Mouse (Mus musculus) midbrain, embryonic 14.5 days (tissue): ENCODE results near the gene Pwp2. TPM values are rescaled to one million over a fixed set of nuclear protein-coding genes. Genes with fewer than 3 reads are reported as not detected.
"Not testable (repeated sequence)": the region's sequence is repeated elsewhere in the genome, so short reads cannot be mapped to it uniquely, and the experiment has no call there.

Experiments used
- ATAC-seq: fragments of 200-750 bp; cut with Nextera tagmentation; 2 replicates; pipeline ENCODE4 v1.8.0; 2017; ENCODE audit warnings: moderate number of reproducible peaks, moderate library complexity; ENCODE audit not compliant: low FRiP score, low TSS enrichment
- DNase-seq: peaks from one replicate; pipeline ENCODE4 v3.0.0-alpha.2; 2015
- H3K27ac ChIP-seq: fragments of 300-500 bp; sonication (generic); replicated peaks from 2 replicates; pipeline ENCODE4 v1.5.1; 2014; ENCODE audit warnings: mild to moderate bottlenecking, low read depth, low read length, moderate library complexity
- H3K27me3 ChIP-seq: fragments of 300-500 bp; sonication (generic); 2 replicates; pipeline ENCODE4 v1.6.1; 2014; ENCODE audit warnings: low read length, control low read depth, mixed read lengths; ENCODE audit not compliant: control insufficient read depth, insufficient read depth
- H3K36me3 ChIP-seq: fragments of 300-500 bp; sonication (generic); 2 replicates; pipeline ENCODE4 v1.6.1; 2014; ENCODE audit warnings: low read length, control low read depth; ENCODE audit not compliant: control insufficient read depth, insufficient read depth
- H3K4me1 ChIP-seq: fragments of 300-500 bp; sonication (generic); 2 replicates; pipeline ENCODE4 v1.6.1; 2014; ENCODE audit warnings: mild to moderate bottlenecking, antibody characterized with exemption, low read length, control low read depth; ENCODE audit not compliant: control insufficient read depth, insufficient read depth
- H3K4me2 ChIP-seq: fragments of 300-500 bp; sonication (generic); 2 replicates; pipeline ENCODE4 v1.6.1; 2014; ENCODE audit warnings: mild to moderate bottlenecking, low read length, moderate library complexity
- H3K4me3 ChIP-seq: fragments of 300-500 bp; sonication (generic); replicated peaks from 2 replicates; pipeline ENCODE4 v1.5.1; 2014; ENCODE audit warnings: low read depth, low read length
- H3K9ac ChIP-seq: fragments of 300-500 bp; sonication (generic); replicated peaks from 2 replicates; pipeline ENCODE4 v1.6.1; 2014; ENCODE audit warnings: mild to moderate bottlenecking, low read length, moderate library complexity
- H3K9me3 ChIP-seq: fragments of 300-500 bp; sonication (generic); 2 replicates; pipeline ENCODE4 v1.6.1; 2016; ENCODE audit warnings: low read length, control low read depth, mixed read lengths; ENCODE audit not compliant: control insufficient read depth
- WGBS: fragments of 180-500 bp; shearing (Covaris S2); extraction: QIAGEN DNeasy Blood & Tissue Kit; methylation state at CpG from one replicate; pipeline ENCODE4 v1.1.7; 2014; 5-methylcytosine and 5-hydroxymethylcytosine counted together
- polyA plus RNA-seq: library from polyadenylated mRNA; unstranded; fragments of >200 nt; fragmentation: Nextera tagmentation; extraction: Ambion mirVana; gene quantifications from 2 replicates; pipeline ENCODE4 v1.2.1, GENCODE M21; 2014

Gene Pwp2
- polyA plus RNA-seq, 1 experiment from 2014 or later: 15.2 TPM

DNA sequence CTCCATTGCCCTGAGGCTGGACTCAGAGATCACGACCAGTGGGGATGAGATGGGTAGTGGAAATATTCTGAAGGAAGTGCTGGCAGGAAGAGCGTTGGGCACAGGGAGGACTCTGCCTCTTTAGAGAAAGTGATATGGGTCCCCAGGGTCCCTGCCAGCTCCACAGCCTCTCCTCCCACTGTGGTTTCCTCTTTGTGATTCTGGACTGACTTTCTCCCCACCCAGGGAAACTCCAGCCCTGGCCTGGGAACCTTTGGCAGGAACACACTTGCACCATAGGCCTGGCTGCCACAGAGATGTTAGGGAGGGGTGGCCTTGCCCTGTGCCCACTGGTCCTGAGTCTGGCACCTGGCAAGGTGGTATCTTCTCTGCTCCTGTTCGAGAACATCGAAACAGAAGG, 55.0 kb downstream of the Pwp2 start:
- Histone ChIP-seq H3K36me3 (no peaks in the 10 kb centered on the region), H3K27me3 (no peaks in the 10 kb centered on the region), H3K9me3 (no peaks in the 10 kb centered on the region), H3K4me2 (no peak overlapping the region), H3K4me3 (no peak overlapping the region), H3K27ac (no peak overlapping the region), H3K4me1 (0 out of 2 replicates have a peak, but pooled peaks cover 2% of the 10 kb centered on the region), H3K9ac (no peak overlapping the region)
- 77% methylated on average over 4 of the region's 4 CpGs for WGBS
- no peak for DNase-seq
- ATAC-seq: no peak

DNA sequence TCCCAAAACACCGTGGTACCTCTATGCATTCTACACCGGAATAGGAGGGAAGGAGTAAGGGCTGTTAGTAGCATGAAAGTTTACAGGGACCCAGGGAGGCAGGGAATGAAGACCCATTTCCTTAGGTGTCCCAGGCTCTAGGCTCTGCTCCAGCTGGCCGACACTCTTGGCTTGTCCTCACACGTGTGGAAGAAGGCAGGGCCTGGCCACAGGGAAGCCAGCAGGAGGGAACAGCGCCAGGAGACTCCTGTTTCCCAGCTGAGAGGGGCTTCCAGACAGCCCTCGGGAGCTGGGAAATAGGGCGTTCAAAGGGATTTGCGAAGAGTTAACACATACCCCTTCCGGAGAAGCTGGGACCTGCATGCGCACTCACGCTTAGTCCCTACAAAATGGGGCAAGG, 55.5 kb downstream of the Pwp2 start:
- Histone ChIP-seq H3K27me3 (no peaks in the 10 kb centered on the region), H3K9me3 (no peaks in the 10 kb centered on the region), H3K4me2 (no peak overlapping the region), H3K4me3 (no peak overlapping the region), H3K4me1 (no peaks in the 10 kb centered on the region), H3K36me3 (no peaks in the 10 kb centered on the region), H3K27ac (no peak overlapping the region), H3K9ac (no peak overlapping the region)
- WGBS: 55% methylated on average over 11 of the region's 11 CpGs
- ATAC-seq (no peak), DNase-seq (no peak)

DNA sequence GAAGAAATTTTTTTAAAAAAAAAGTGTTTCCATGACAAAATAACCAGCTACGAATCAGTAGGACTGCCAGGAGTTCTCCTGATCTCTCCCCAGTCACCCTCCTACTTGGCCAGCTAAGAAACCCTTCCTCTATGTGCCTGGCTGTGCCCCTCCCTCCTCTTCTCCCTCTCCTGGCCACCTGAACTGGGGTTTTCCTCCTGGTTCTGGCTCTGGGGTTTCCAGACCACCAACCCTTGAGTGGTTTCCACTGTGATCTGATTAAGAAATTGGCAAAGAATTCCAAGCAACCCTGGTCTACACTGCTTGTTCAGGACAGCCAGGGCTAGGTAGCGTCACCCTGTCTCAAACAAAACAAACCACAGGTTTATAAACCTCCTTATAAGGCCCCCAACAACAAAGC, 56.3 kb downstream of the Pwp2 start:
- no peak for DNase-seq
- H3K4me3 ChIP-seq: no peak overlapping the region
- ATAC-seq: no peak
- H3K9me3 ChIP-seq: no peaks in the 10 kb centered on the region
- H3K4me1 ChIP-seq: no peaks in the 10 kb centered on the region
- 87% methylated on average over 2 of the region's 2 CpGs for WGBS
- H3K27ac ChIP-seq: no peak overlapping the region
- no peaks in the 10 kb centered on the region for H3K27me3 ChIP-seq
- no peak overlapping the region for H3K4me2 ChIP-seq
- H3K36me3 ChIP-seq: no peaks in the 10 kb centered on the region
- no peak overlapping the region for H3K9ac ChIP-seq

DNA sequence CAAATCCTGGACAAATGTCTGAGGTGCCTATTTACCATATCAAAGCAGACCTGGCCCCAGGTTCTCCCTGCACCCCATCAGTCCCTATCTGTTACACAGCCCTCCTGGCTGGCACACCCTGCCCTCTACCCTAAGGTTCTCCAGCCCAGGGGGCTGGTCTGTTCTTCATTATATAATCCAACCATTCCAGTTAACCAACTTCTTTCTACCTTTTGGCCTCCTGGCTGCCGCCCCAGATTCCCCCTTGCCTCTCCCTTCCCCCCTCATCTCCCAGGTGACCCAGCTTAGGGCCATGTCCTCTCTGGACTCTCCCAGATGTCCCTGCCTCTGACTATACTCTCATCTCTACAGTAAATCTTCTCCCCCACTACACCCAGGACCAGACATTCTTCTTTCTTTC, 57.0 kb downstream of the Pwp2 start:
- Histone ChIP-seq H3K27ac (no peak overlapping the region), H3K4me2 (no peak overlapping the region), H3K9ac (no peak overlapping the region), H3K4me1 (no peaks in the 10 kb centered on the region), H3K9me3 (no peaks in the 10 kb centered on the region), H3K27me3 (no peaks in the 10 kb centered on the region), H3K4me3 (no peak overlapping the region), H3K36me3 (no peaks in the 10 kb centered on the region)
- no peak for ATAC-seq
- 61% methylated on average over 1 of the region's 1 CpGs for WGBS
- DNase-seq: no peak

DNA sequence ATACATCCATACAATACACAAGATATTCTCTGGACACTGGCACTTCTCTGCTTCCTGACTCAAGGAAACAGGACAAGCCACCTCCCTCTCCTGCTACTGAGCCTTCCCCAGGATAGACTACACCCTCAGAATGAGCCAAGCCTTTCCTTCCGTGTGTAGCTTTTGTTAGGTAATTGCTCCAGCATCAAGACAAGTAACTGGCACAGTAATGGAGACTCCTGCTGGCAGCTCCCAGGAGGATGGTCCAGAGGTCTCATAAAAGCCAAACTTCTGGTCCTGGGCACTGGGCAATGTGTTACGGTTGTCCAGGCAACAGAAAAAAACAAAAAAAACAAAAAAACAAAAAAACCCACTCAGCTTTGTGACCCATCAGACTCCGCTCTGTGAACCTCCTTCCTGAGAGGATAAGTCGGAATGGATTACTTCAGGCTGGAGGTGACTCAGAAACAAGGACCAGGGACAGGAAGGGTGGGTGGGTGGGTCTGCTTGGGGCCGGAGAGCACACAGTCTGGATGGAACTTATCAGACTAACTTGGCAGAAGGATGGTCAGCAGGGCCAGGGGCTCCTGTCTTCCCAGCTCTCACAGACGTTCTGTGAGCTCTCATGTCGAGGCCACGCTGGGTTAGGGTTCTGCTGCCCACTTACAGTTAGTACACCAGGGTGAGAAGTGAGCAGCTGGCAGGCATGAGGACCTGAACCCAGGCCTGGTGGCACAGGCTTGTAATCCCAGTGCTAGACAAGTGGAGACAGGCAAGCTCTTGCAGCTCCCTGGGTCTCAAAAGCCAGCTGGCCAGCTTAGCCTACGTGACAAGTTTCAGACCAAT, 57.7 kb downstream of the Pwp2 start:
- Histone ChIP-seq H3K9me3 (no peaks in the 10 kb centered on the region), H3K4me2 (no peak overlapping the region), H3K4me1 (no peaks in the 10 kb centered on the region), H3K9ac (no peak overlapping the region), H3K4me3 (no peak overlapping the region), H3K27me3 (no peaks in the 10 kb centered on the region), H3K36me3 (no peaks in the 10 kb centered on the region), H3K27ac (no peak overlapping the region)
- DNase-seq (no peak), ATAC-seq (no peak)
- WGBS: 75% methylated on average over 9 of the region's 9 CpGs

DNA sequence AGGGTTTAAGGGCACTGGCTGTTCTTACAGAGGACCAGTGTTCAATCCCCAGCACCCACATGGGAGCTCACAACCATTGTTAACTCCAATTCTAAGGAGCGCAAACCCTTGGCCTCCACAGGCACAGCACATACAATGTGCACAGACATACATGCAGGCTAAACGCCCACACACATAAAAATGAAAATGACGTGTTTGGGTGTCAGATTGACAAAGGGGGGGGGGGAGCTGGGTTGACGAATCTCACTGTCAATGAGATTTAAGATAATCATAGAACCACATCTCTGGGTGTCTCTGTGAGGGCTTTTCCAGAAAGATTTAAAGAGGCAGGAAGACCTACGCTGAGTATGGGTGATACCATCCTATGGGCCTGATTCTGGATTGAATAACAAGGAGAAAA, 58.6 kb downstream of the Pwp2 start:
- Histone ChIP-seq H3K36me3 (no peaks in the 10 kb centered on the region), H3K4me2 (no peak overlapping the region), H3K27ac (no peak overlapping the region), H3K4me1 (no peaks in the 10 kb centered on the region), H3K4me3 (no peak overlapping the region), H3K9me3 (no peaks in the 10 kb centered on the region), H3K27me3 (no peaks in the 10 kb centered on the region), H3K9ac (no peak overlapping the region)
- 94% methylated on average over 5 of the region's 5 CpGs for WGBS
- ATAC-seq (no peak), DNase-seq (no peak)

DNA sequence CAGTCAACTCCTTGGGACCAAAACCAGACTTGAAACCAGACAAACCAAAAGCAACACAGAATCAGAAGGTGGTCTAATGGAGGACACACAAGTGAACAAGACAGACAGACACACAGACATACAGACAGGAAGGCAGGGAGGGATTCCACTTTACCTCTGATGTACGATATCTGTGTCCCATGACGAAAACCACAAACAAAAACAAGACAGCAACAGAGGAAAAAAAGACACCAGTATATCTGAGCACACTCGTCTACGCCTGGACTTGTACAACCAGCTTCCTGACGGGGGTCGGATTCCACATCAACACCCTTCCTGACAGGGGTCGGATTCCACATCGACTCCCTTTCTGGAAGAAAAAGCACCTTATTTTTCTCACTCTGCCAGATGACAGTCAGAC, 59.9 kb downstream of the Pwp2 start:
- not testable (repeated sequence) for H3K4me3 ChIP-seq, H3K27ac ChIP-seq, H3K27me3 ChIP-seq, DNase-seq, H3K4me1 ChIP-seq, H3K9me3 ChIP-seq, ATAC-seq, H3K4me2 ChIP-seq, H3K9ac ChIP-seq, H3K36me3 ChIP-seq
- WGBS: 89% methylated on average over 8 of the region's 8 CpGs

DNA sequence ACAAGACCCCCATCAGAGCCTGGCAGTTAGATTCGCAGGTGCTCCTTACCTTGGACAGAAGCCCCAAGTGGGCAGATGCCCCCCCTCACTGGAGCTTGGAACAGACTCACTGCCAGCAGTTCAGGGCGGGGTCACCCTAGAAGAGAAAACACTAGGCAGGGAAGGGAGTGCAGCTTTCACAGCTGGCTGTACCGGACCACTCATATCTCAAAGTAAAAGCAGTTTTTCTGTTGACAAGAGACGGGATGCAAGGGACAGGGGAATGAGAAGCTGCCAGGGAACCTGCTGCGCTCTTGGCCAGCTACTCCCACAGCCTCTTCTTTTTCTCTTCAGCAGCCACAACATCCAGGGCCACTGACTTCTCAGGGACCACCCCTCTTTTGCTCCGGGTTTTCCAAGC, 60.8 kb downstream of the Pwp2 start:
- not testable (repeated sequence) for H3K27me3 ChIP-seq, DNase-seq, ATAC-seq, H3K36me3 ChIP-seq, H3K9me3 ChIP-seq, H3K27ac ChIP-seq, H3K4me1 ChIP-seq, H3K9ac ChIP-seq, H3K4me3 ChIP-seq, H3K4me2 ChIP-seq
- WGBS: 81% methylated on average over 6 of the region's 6 CpGs
